Mouse (Mus musculus): ENCODE measurements around the gene Myom3. TPM values are rescaled to one million over a fixed set of nuclear protein-coding genes. Genes with fewer than 3 reads are reported as not detected.

The Myom3 gene
- total and polyA plus RNA-seq, 3 experiments: not detected

DNA sequence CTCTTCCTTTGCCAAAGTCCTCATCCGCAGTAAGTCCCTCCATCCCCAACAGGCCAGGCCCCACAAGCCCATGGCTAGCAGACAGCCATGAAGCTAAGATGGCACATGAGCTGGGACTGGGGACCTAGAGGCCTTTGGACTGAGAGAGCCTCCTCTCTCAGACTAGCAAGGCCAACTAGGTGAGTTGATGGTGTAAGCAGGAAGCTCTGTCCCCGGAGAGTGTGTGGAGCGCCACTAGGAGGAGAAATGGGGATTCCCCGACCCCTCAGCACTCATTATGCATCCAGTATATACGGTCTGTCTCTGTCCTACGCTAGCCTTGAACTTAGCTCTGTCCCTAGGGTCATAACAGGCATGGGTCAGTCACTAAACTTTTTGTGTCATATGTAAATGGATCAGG lies 12.1 kb downstream of the Myom3 start:
- no peaks in the 10 kb centered on the region; a peak in 3 of 4 replicates for H3K27me3 ChIP-seq (ENCODE audit: control insufficient read depth in 1 of 2, insufficient read depth in 2 of 2, low read length in 2 of 2)
- DNase-seq (ENCODE audit: low read depth, low spot score): no peak
- no peaks in the 10 kb centered on the region for H3K4me1 ChIP-seq (ENCODE audit: control insufficient read depth in 1 of 2, insufficient read depth in 2 of 2, low read length in 2 of 2)
- H3K9ac ChIP-seq (ENCODE audit: control insufficient read depth, low read depth, low read length, poor library complexity, severe bottlenecking): no peak overlapping the region
- no peak overlapping the region for H3K27ac ChIP-seq (ENCODE audit: control insufficient read depth, low read depth, low read length)
- H3K9me3 ChIP-seq (replicated peaks; ENCODE audit: insufficient read depth, low read length): no peaks in the 10 kb centered on the region
- no peaks in the 10 kb centered on the region for H3K79me2 ChIP-seq (ENCODE audit: control insufficient read depth, insufficient read depth, low read length, poor library complexity)
- H3K4me3 ChIP-seq (ENCODE audit: control insufficient read depth in 1 of 2, insufficient read depth in 1 of 2, low read depth in 2 of 2, low read length in 2 of 2): no peak overlapping the region
- no peaks in the 10 kb centered on the region for H3K36me3 ChIP-seq (ENCODE audit: control insufficient read depth in 1 of 2, insufficient read depth in 2 of 2, low read length in 2 of 2)
- TF ChIP-seq GATA1 (IDR thresholded peaks at IDR 0.05; ENCODE audit: low read depth, low read length) (no peak), HCFC1 (IDR thresholded peaks at IDR 0.05; ENCODE audit: low read depth, low read length) (no peak), ETS1 (IDR thresholded peaks at IDR 0.05; ENCODE audit: low read depth, low read length) (no peak), SIN3A (IDR thresholded peaks at IDR 0.05; ENCODE audit: low read length) (no peak), ZNF384 (IDR thresholded peaks at IDR 0.05; ENCODE audit: low read depth, low read length) (no peak), MYC (IDR thresholded peaks at IDR 0.05; ENCODE audit: low read depth, low read length) (no peak), MAFK (IDR thresholded peaks at IDR 0.05; ENCODE audit: borderline replicate concordance, low read depth, low read length) (no peak), CTCF (IDR thresholded peaks at IDR 0.05 in 2 of 3, conservative IDR thresholded peaks at IDR 0.05 in 1 of 3; ENCODE audit: control insufficient read depth in 1 of 3, insufficient read depth in 1 of 3, low read depth in 2 of 3, low read length in 3 of 3, poor library complexity in 1 of 3, severe bottlenecking in 1 of 3) (no peak), POLR2A (IDR thresholded peaks at IDR 0.05; ENCODE audit: control insufficient read depth in 1 of 2, insufficient read depth in 1 of 2, low read depth in 1 of 2, low read length in 2 of 2, poor library complexity in 1 of 2) (no peak), EP300 (IDR thresholded peaks at IDR 0.05; ENCODE audit: low read depth in 1 of 2, low read length in 2 of 2) (no peak)

DNA sequence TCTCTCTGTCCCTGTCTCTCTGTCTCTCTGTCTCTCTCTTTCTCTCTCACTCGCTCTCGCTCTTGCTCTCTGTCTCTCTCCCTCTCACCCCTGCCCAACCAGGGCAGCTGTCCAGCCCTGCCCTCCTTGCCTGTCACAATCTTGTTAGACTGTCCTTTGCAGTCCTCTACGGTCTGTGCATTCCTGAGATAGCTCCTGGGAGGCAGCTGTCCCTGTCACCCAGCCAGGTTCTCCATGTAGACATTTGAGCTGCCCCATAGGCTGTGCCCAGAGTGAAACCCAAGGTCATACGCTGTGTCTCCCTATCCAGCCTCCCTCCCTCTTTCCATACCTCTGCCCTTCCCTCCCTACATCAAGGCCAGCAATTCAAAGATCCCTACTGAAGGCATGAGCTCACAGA lies 13.2 kb downstream of the Myom3 start:
- H3K9me3 ChIP-seq (replicated peaks; ENCODE audit: insufficient read depth, low read length): no peaks in the 10 kb centered on the region
- H3K4me3 ChIP-seq (ENCODE audit: control insufficient read depth in 1 of 2, insufficient read depth in 1 of 2, low read depth in 2 of 2, low read length in 2 of 2): no peak overlapping the region
- H3K36me3 ChIP-seq (ENCODE audit: control insufficient read depth in 1 of 2, insufficient read depth in 2 of 2, low read length in 2 of 2): no peaks in the 10 kb centered on the region
- no peaks in the 10 kb centered on the region for H3K4me1 ChIP-seq (ENCODE audit: control insufficient read depth in 1 of 2, insufficient read depth in 2 of 2, low read length in 2 of 2)
- peaks cover 0 to 2% of the 10 kb centered on the region in 2 experiments; a peak in 2 of 4 replicates for H3K27me3 ChIP-seq (ENCODE audit: control insufficient read depth in 1 of 2, insufficient read depth in 2 of 2, low read length in 2 of 2)
- H3K27ac ChIP-seq (ENCODE audit: control insufficient read depth, low read depth, low read length): no peak overlapping the region
- DNase-seq (ENCODE audit: low read depth, low spot score): no peak
- no peaks in the 10 kb centered on the region for H3K79me2 ChIP-seq (ENCODE audit: control insufficient read depth, insufficient read depth, low read length, poor library complexity)
- TF ChIP-seq SMC3 (IDR thresholded peaks at IDR 0.05; ENCODE audit: low read depth, low read length) (no peak), NELFE (IDR thresholded peaks at IDR 0.05; ENCODE audit: low read depth, low read length) (no peak), USF2 (IDR thresholded peaks at IDR 0.05; ENCODE audit: borderline replicate concordance in 1 of 2, insufficient read depth in 1 of 2, low read depth in 1 of 2, low read length in 2 of 2) (no peak), CTCF (IDR thresholded peaks at IDR 0.05 in 2 of 3, conservative IDR thresholded peaks at IDR 0.05 in 1 of 3; ENCODE audit: control insufficient read depth in 1 of 3, insufficient read depth in 1 of 3, low read depth in 2 of 3, low read length in 3 of 3, poor library complexity in 1 of 3, severe bottlenecking in 1 of 3) (no peak), ETS1 (IDR thresholded peaks at IDR 0.05; ENCODE audit: low read depth, low read length) (no peak), TCF12 (IDR thresholded peaks at IDR 0.05; ENCODE audit: low read depth, low read length) (no peak), MAZ (IDR thresholded peaks at IDR 0.05; ENCODE audit: low read depth, low read length) (no peak), SIN3A (IDR thresholded peaks at IDR 0.05; ENCODE audit: low read length) (no peak), RAD21 (IDR thresholded peaks at IDR 0.05; ENCODE audit: low read depth, low read length) (no peak), POLR2A (IDR thresholded peaks at IDR 0.05; ENCODE audit: control insufficient read depth in 1 of 2, insufficient read depth in 1 of 2, low read depth in 1 of 2, low read length in 2 of 2, poor library complexity in 1 of 2) (no peak), ZNF384 (IDR thresholded peaks at IDR 0.05; ENCODE audit: low read depth, low read length) (no peak), ZC3H11A (IDR thresholded peaks at IDR 0.05; ENCODE audit: low read depth, low read length) (no peak), EP300 (IDR thresholded peaks at IDR 0.05; ENCODE audit: low read depth in 1 of 2, low read length in 2 of 2) (no peak), MAFK (IDR thresholded peaks at IDR 0.05; ENCODE audit: borderline replicate concordance, low read depth, low read length) (no peak), ELF1 (IDR thresholded peaks at IDR 0.05; ENCODE audit: low read depth, low read length) (no peak), GABPA (IDR thresholded peaks at IDR 0.05; ENCODE audit: low read depth, low read length) (no peak), JUND (IDR thresholded peaks at IDR 0.05; ENCODE audit: low read depth, low read length) (no peak), MYC (IDR thresholded peaks at IDR 0.05; ENCODE audit: low read depth, low read length) (no peak), BHLHE40 (IDR thresholded peaks at IDR 0.05; ENCODE audit: borderline replicate concordance, low read depth, low read length) (no peak)
- H3K9ac ChIP-seq (ENCODE audit: control insufficient read depth, low read depth, low read length, poor library complexity, severe bottlenecking): no peak overlapping the region
